Mouse (Mus musculus): ENCODE data around the gene Scel.

Scel gene

DNA sequence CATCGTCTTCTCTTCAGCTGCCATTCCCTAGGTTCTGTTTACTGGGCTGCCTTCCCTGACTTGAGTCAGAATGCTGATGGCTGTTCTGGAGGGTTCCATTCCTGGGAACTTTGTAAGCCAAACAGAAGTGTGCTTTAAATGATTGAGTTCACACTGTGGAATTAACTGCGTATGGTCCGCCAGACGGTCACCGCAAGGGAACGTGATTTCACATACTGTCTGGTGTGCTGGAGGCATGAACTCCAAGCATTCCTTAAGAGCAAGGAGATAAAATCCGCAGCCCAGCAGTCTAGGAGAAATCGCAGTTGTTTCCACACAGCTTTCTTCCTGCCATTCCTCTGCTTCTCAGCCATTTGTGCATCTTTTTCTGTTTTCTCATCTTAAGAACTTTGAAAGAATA, 2.3 kb downstream of the Scel start:
- no peak for DNase-seq

DNA sequence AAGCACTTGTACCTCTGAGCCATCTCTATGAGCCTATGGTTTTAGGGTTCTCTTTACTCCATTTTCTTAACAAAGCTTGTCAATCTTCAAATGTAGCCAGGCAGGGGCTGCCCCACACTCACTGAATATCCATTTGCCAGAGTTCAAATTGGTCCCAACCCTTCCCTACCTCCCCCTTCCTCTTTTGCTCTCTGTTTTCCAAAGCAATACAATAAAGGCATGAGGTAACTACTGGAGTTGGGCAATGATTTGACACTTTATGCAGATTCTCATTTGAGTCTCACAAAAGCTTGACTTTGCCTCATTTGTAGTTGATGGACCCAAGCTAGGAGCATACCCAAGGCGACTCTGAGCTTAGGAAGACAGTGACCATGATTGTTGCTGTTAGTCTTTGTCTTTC, 13.1 kb downstream of the Scel start:
- DNase-seq = no peak

DNA sequence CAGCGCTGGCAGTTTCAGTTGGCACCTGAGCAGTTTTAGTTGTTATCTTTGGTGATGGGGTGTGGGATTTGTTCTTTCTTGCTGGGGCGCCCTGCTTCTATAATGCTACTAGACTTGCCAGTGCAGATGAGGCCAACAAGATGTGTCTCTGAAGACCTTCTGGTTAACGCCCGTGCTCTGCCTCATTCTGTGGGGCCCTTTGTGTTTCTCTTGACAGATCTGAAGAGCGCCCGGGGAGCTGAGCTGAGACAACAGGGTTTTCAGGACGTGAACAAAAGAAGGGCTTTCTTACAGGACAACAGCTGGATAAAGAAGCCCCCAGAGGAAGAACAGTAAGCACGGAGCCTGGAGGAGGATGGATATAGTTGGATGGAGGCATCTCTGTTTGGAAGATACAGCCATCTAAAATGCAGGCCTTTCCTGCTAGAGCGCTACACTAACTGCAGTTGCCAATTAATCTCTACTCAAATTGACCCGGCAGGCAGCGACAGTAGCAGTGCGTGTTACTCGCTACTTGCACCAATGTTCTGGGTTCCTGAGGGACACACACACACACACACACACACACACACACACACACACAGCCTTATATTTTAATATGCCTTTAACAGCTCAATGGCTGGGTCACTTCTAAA, 16.7 kb downstream of the Scel start:
- DNase-seq = no peak

DNA sequence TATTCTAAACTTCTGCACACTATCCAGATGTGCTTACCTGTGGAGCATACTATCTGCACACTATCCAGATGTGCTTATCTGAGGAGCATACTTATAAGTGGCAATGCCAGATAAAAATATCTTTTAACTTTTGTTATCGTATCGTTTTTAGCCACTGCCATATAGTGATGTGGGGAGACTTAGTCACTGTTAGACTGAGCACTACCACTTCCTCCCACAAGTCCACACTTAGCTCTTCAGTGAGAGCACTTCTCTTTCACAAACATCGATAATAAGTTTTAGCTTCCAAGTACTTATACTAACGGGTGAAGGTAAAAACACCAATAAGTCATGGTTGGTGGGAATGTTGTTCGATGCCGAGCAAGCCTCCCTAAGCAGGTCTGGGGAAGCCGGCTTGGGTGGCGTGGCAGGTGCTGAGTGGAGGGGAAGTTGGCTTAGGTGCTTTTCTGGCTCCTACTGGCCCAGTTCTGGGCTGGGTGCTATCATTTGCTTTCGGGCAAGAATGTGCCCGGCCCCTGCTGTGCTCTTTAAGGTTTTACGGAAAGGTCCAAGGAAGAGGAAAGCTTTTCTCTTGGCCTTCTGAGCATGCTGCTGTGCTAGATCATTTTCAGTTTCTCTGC, 18.7 kb downstream of the Scel start:
- no peak for DNase-seq

DNA sequence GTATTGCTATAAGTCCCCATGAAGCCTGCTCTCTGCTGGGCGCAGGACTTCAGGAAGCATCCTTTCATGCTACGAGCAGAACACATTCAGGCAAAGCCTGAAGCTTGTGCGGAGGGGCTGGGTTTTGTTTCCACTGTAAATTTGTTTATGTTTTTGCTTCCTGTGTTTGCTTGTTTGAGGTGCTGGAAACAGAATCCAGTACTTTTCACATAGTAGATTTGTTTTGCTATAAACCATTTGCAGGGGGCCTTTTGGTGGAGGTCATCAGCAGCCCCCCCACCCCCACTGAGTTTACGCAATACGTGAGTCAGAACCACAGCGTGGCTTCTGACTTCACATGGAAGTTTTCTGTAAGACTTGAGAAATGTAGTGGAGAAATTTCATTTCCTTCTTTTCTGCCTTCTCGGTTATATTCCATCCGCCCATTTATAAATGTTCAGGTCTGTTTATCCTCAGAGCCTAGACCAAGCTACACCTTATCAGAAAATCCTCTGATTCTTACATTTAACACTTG, 22.4 kb downstream of the Scel start:
- no peak for DNase-seq

DNA sequence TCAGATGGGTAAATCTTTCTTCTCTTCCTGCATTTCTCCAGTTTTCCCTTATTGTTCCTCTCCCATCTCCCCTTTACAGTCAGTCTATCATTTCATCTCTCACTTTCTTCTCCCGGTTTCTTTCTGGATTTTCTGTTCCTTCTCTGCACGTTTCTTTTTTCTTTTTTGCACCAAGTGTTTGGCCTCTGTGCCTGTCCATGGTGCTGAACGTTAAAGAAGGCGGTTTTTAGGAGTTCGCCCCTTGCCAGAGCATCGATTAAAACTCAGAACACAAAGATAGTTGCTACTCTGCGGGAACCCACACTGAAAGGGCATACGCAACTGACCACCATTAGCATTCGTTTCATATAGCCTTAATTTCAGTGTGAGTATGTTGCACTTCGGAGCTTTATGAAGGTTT, 23.2 kb downstream of the Scel start:
- no peak for DNase-seq

DNA sequence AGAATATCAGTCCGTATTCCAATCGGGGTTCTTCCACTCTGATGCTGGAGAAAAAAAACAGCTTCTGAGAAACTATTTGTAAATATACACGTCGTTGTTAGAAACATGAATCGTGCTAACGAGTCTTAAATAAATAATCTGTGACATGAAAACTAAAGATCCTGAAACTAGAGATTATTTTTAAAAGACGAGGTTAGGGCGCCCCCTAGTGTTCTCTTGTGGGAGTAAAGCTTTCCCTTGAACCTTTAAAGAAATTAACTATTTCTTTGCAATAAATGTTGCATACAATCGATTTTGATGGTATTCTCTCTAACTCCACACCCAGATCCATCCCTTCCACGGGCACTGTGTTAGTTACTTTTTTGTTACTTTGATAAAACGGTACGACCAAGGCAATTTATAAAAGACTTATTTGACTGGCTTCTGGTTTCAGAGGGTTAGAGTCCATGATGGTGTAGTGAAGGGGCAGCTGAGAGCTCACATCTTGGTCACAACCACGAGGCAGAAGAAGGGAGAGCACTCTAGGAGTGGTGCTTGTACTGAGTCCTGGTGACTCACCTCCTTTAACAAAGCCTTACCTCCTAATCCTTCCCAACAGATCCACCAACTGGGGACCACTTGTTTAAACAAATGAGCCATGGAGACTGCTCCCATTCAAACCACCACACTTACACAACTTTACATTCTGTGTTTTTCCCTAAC, 24.4 kb downstream of the Scel start:
- peak; percentile 31 for DNase-seq

- peak; percentile 4 for DNase-seq
These were observed 26.7 kb downstream of the Scel start for GRCm38 (mm10) chr14:103539796-103540195.

- no peak for DNase-seq
These were observed 28.5 kb downstream of the Scel start for GRCm38 (mm10) chr14:103541679-103542078.

DNA sequence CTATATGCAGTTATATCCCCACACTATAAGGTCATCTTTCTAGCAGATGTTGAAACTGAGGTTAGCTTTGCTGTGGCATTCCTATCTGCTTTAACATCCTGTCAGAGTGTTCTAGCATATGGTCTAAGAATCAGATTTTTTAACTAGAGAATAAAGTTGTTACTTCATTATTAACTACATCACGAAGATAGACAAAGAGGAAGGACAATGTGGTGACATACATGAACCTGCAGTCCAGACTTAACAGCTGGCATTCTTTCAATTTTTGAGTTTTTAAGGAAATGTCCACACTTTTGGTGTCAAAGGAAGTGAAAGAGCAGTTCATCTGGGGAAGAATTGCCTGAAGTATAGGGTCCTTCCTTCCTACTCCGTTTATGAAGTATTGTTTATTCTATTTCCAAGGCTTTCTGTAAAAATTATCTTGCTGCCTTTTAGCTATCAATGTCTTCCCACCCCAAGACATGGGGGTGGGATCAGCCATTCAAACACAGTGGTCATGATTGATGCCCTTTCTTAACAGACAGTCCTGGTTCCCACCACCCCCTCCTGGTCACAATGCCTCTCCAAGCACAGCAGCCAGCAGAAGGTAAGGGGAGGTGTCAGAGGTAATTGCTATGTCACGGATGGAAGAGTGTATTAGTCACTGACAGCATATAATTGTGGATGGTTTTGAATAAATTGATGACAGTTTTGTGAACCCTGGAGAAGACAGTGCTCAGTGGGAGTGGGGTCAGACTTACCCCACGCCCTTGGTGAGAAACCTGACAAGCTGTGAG, 30.4 kb downstream of the Scel start:
- DNase-seq = no peak

GRCm38 (mm10) chr14:103545734-103546133, 32.6 kb downstream of the Scel start:
- no peak for DNase-seq

- DNase-seq = no peak
These were observed 33.1 kb downstream of the Scel start for GRCm38 (mm10) chr14:103546246-103546645.

DNA sequence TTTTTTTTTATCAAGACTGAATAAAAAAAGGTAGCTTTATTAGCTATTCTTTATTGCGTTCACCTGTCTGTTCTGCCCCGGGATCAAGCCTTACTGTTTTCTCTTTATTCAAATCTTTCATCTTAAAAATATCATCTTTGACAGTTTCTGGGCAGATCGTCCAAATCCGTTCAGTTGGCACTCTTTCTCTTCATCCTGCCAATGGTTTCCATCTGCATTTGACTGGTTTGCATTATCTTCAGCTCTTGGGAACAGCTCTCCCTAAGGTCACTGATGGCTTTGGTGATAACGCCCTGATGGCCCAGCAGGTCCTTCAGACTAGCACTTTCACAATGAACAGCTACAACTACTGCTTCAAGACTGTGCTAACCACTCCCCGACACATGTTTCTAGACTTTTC, 35.1 kb downstream of the Scel start:
- no peak for DNase-seq

DNA sequence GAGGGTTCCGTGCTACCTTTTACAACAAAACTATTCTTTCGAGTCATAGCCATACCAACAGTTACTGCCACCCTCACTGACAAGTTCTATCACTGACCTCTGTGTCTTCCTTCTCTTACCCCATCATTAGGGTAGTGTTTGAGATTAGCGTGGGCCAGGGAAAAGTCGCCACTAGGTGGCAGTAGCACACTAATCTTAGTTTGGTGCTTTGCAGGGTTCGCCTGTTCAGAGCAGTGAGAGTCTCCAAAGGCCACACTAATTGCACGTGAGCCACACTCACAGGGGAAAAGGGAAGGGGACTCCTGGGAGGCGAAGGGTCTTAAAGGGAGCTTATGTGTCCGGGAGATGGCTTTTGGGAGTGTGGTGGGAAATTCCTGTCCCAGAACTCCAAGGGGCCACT, 37.3 kb downstream of the Scel start:
- peak; percentile 74 for DNase-seq

DNA sequence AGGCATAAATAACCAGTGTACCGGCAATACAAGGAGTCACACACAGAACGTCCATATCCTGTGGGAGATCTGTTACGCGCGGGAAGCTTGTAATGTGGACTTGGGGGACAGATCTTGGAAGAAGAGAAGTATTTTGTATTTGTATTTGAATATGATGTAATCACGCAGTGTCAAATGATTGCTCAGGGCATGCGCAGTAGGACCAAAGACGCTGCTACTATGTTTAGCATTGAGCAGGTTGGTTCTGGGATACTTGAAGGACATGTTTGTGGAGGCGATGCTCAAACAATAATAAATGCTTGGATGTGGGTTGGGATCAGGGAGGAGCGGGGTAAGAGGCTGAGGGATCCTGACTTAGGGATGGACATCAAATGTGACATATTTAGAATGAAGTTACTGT, 37.8 kb downstream of the Scel start:
- DNase-seq = no peak

DNA sequence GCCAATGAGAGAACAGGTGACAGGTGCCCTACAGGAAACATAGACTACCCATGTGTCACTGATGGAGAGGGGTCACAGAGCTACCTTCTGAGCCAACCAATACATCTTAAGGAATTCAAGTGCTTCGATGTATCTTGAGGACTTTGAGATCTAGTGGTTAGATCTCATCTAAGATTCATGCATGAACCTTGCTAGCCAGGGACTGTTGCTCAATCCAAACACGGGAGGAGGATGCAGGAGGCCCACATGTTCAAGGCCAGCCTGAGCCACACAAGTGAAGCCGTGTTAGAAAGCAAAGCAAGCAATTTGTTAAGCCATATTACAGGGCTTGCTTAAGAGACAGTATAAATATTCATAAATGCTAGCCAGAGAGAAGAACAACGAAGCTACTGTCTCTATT, 38.8 kb downstream of the Scel start:
- no peak for DNase-seq

- DNase-seq = no peak
These were observed 39.2 kb downstream of the Scel start for GRCm38 (mm10) chr14:103552379-103552778.

- DNase-seq = no peak
These were observed 43.5 kb downstream of the Scel start for GRCm38 (mm10) chr14:103556609-103557008.

GRCm38 (mm10) chr14:103561383-103562096, 48.4 kb downstream of the Scel start:
- no peak for DNase-seq

GRCm38 (mm10) chr14:103567957-103568356, 54.8 kb downstream of the Scel start:
- no peak for DNase-seq

DNA sequence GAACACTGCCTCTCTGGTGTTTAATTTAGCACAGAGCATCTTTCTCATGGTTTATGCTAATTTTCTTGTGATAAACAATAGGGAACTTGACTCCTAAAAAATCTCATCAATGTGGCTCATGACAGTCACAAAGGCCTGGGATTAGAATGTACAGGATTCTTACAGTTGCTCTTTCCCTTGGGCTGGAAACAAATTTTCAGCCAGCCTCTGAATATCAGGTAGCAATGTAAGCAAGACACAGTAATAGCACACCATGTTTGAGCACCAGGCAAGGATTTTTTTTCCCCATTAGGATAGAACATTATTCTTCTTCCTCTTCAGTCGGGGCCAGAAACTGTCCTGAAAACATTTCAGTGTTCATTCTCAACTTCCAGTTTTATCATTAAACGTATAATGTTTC, 55.3 kb downstream of the Scel start:
- no peak for DNase-seq

DNA sequence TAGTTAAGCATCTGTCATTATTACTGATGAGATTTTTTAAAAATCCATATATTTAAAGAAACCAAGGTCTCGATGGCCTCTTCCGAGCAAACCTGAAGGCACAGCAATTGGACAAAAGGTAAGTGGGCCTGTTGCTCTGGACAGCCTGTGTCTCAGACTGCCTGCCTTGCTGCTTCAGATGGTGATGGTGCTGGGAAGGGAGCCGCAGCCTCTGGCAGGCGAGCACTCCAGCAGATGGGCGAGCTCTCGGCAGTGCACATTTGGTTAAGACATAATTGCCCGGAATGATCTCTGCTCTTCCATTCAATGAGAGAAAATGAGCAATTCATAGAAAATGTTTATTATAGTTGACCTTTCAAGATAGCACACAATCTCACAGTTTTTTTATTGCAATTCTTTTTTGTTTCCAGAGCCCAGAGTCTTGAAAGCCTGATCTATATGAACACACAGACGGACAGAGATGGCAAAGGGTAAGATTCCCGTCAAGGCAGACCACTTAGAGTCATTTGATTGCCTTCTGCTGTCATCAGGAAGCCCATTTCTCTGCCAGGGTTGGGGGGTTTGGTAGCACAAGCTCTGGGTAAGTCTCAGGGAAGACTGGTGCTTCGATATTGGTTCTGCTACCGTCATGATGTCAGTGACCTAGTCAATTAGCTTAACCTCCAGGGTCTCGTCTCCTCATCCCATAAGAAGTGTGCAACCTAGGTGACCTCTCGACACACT, 58.6 kb downstream of the Scel start:
- no peak for DNase-seq

Data from thymus, postnatal 25 days (tissue).